Mouse (Mus musculus) left cerebral cortex, postnatal 4 days (tissue): Measurements from ENCODE around the gene Olfr1339. TPM values are rescaled to one million over a fixed set of nuclear protein-coding genes. Genes with fewer than 3 reads are reported as not detected.
A peak's percentile ranks its signal among the peaks of the same experiment; 100 is the strongest.

ENCODE experiments used
- DNase-seq: peaks from one replicate; pipeline ENCODE4 v3.0.0-alpha.2; 2022
- intact Hi-C: fragments of 180-260 bp; cut with DNase I; formaldehyde crosslinking; loops from one replicate; pipeline ENCODE4 v1.15.1; 2025
- total RNA-seq, 2 experiments: library from RNA; stranded (reverse); gene quantifications; 2 replicates each; pipeline ENCODE4 v1.2.3; 2021

The Olfr1339 gene
- not detected for total RNA-seq

DNA sequence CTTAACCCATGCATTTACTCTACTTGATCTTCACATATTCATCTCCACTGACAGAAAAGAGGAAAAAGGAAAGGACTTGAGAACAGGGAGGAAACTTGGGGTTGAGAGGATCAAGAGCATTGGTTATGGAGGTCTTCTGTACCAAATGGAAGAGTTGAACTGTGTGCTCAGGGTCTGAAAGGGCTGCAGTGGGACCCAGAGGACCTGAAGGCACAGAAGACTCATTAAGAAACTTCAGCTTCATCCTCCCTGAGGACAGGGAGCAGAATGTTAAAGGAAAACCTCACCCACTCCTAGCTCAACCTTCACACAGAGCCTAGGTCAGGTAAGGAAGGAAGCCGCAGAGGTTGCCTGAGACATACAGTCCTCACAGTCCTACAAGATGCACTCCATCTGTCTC, at the start of gene Olfr1339:
Gene Olfr1339, plus strand, starts transcription at position 301 of the 400 bp plus-strand sequence.
- no peak for DNase-seq
- intact Hi-C loops = loop anchor here (10.0 kb wide), 1 partner anchor 53 kb away; the partner anchor contains the start of gene Olfr1337

DNA sequence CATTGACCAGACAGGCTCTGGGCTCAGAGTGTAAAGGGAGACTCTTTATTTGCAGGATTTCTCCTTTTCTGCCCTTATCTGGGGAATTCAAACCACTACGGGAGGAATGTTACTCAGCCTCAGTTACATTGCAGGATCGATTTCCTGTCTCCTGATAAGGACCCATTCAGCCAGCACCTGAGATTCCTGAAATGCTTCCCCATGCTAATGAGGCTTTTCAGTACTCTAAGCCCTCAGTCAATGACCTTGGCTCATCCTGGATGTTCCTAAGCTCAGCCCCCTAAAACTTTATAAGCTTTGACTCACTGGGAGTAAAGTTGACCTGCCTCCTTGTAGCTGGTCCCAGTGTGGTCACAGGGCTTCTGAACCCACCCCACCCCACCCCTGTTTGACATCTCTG, 44.9 kb upstream of the Olfr1339 start:
- no peak for DNase-seq

DNA sequence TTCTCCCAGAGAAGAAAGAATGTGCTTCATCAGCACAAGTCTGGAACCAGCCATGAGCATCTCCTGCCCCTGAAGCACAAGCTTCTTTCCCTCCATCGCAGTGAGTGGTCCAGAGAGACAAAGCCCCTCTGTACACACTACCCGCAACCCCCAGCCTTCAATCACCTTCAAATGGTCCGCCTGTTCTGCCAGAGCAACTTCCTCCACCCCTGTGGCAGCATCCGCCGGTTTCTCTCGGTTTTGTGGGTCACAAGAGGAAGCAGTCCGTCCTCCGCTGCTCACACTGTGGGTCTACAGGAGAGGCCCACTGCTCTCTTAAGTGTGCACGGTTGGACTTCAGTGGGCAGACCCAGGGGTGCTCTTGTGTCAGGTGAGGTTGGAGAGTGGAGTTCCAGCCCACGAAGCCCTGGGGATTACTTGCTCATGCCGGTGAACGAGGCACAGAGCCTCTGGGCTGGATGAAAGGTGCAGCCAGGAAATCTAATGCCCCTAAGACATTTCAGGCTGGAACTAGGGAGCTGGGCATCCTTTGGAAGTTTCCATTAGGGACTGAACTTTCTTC, 39.5 kb upstream of the Olfr1339 start, which contains the start of gene Olfr1342:
Gene Olfr1342, minus strand, starts transcription at position 345 of the 562 bp plus-strand sequence.
- no peak for DNase-seq
- intact Hi-C loops = no loop called here

More for the DNA sequence above, 44.9 kb upstream of the Olfr1339 start:
- intact Hi-C loops = no loop called here

DNA sequence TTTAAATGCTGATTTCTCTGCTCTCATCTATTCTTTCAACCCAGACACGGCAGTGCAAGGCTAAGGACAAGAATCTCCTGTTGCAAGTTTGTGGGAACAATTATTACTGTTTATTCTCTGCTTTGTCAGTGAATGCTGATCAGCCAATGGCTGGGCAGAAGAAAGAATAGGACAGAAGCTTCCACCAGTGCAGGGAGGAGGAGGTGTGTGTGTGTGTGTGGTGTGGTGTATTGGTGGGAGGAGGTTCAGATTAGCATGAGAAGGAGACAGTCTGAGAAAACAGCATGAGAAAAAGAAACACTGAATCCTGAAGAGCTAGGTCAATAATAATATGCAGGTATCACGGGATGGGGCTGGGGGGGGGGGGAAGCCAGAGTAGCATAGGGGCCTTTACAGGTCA, 38.2 kb upstream of the Olfr1339 start:
- intact Hi-C loops = no loop called here
- DNase-seq = no peak

GRCm38 (mm10) chr4:118703223-118703622, 28.8 kb upstream of the Olfr1339 start, which contains the start of gene Olfr1341:
Gene Olfr1341, plus strand, starts transcription at chr4:118703523.
- intact Hi-C loops = no loop called here
- DNase-seq = no peak

DNA sequence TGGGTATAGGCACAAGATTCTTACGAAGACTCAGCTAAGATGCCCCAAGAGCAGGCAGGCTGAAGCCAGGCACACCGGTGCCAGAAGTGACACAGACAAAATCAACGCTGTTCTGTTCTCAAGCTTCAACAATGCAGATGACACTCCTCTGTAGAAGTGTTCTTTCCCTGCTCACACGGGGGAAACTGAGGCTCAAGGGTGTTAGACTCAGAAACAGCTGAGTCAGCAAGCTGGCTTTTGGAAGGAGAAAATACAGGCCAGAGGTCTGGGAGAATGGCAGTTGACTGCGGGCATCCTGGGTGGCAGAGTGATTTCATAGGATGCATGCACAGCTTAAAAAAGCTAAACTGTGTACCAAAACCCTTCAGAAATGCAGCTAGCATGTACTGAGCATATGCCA, 23.9 kb upstream of the Olfr1339 start:
- intact Hi-C loops = no loop called here

GRCm38 (mm10) chr4:118711656-118712055, 20.3 kb upstream of the Olfr1339 start:
- intact Hi-C loops = no loop called here
- DNase-seq = no peak

More for the DNA sequence above, 23.9 kb upstream of the Olfr1339 start:
- no peak for DNase-seq

- DNase-seq = no peak
- intact Hi-C loops = no loop called here
Observed at GRCm38 (mm10) chr4:118719838-118720237, 12.1 kb upstream of the Olfr1339 start, which contains the start of gene Olfr1340. Gene Olfr1340, plus strand, starts transcription at chr4:118720138.

- intact Hi-C loops = no loop called here
- no peak for DNase-seq
Observed at GRCm38 (mm10) chr4:118721742-118722483, 10.1 kb upstream of the Olfr1339 start.

GRCm38 (mm10) chr4:118739574-118739973, 7.6 kb downstream of the Olfr1339 start:
- intact Hi-C loops = loop anchor here (10.0 kb wide), 1 partner anchor 45 kb away; the partner anchor contains the start of gene Olfr1337
- DNase-seq = no peak

GRCm38 (mm10) chr4:118740988-118741698, 9.2 kb downstream of the Olfr1339 start:
- intact Hi-C loops = no loop called here

DNA sequence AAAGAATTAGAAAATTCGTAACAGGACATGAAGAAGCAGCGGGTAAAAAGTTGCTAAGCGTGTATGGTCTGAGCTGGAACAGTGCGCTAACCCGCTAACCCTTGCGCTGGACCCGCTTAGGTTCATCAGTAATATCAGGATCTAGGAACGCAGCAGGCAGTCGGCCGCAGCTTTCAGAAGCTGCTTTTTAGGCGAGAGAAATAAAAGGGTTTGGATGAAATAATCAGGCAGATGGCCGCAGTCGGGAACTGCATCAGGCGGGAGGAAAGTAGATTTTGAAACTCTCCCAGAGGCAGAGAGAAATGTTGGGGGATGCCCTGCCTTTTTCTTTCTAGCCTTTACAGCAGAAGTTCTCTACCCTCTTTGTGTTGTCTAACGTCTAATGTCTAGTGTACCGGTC, 9.9 kb downstream of the Olfr1339 start:
- DNase-seq = peak; percentile 6
- intact Hi-C loops = no loop called here

More at GRCm38 (mm10) chr4:118740988-118741698, 9.2 kb downstream of the Olfr1339 start:
- DNase-seq = no peak

- no peak for DNase-seq
- intact Hi-C loops = no loop called here
Observed at GRCm38 (mm10) chr4:118758637-118759036, 26.7 kb downstream of the Olfr1339 start, which contains the start of gene Olfr1338. Gene Olfr1338, minus strand, starts transcription at chr4:118758737.

DNA sequence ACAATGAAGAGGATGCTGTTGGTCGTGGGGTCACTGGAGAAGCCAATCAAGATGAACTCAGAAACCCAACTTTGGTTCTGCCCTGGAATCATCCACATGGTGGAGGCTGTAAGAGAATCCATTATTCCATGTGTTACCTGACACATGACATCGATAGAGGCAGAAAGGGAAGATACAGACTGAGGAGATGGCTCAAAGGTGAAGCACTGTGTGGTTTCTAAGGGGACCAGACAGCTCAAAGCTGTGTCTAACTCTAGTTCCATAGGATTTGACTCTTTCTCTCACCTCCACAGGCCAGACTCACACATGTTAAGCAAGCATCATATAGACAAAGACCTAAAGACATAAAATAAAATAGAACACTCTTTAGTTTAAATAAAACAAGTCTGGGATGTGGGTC, 50.5 kb downstream of the Olfr1339 start, which contains the start of gene Olfr1337:
Gene Olfr1337, minus strand, starts transcription at position 101 of the 400 bp plus-strand sequence.
- no peak for DNase-seq
- intact Hi-C loops = loop anchor here (10.0 kb wide), 1 partner anchor 48 kb away; the partner anchor contains the start of gene Olfr1339

Other genes starting within 250 kb of the Olfr1339 start
- 10 to 100 TPM; 14.4 to 15.2 TPM for gene Tie1, start 242.1 kb upstream of the Olfr1339 start, total RNA-seq
- gene 2610528J11Rik, start 205.2 kb upstream of the Olfr1339 start, total RNA-seq = under 1 TPM in 1 of 2 experiments, not detected in 1; 0.38 TPM
- 1 to 10 TPM in 1 of 2 experiments, under 1 TPM in 1; 0.34 to 1.0 TPM for gene Tmem125, start 188.1 kb upstream of the Olfr1339 start, total RNA-seq
- gene Cfap57, start 111.4 kb upstream of the Olfr1339 start, total RNA-seq = 1 to 10 TPM in 1 of 2 experiments, under 1 TPM in 1; 0.97 to 1.3 TPM
- gene Ebna1bp2, start 111.4 kb upstream of the Olfr1339 start, total RNA-seq = 10 to 100 TPM; 72.4 to 76.5 TPM
- gene Olfr62, start 73.2 kb upstream of the Olfr1339 start, total RNA-seq = not detected
- gene Olfr1342, start 39.4 kb upstream of the Olfr1339 start, total RNA-seq = not detected
- gene Olfr1341, start 28.7 kb upstream of the Olfr1339 start, total RNA-seq = not detected
- gene Olfr1340, start 12.0 kb upstream of the Olfr1339 start, total RNA-seq = not detected
- gene Olfr1338, start 26.6 kb downstream of the Olfr1339 start, total RNA-seq = not detected
- gene Olfr1337, start 50.4 kb downstream of the Olfr1339 start, total RNA-seq = not detected
- not detected for gene Olfr1335, start 77.8 kb downstream of the Olfr1339 start, total RNA-seq
- gene Olfr1333, start 104.1 kb downstream of the Olfr1339 start, total RNA-seq = not detected
- gene Olfr1331, start 132.5 kb downstream of the Olfr1339 start, total RNA-seq = not detected
- gene Olfr1330, start 156.4 kb downstream of the Olfr1339 start, total RNA-seq = not detected
- not detected for gene Olfr1329, start 185.3 kb downstream of the Olfr1339 start, total RNA-seq
- not detected for gene Olfr1328, start 206.4 kb downstream of the Olfr1339 start, total RNA-seq
- gene Lao1, start 229.4 kb downstream of the Olfr1339 start, total RNA-seq = not detected